Mouse (Mus musculus): ENCODE measurements around the gene Obscn.

The Obscn gene

GRCm38 (mm10) chr11:58982471-58983097, 153.6 kb downstream of the Obscn start:
- no peak for DNase-seq (ENCODE audit: low spot score)

- DNase-seq (ENCODE audit: low spot score): peak; percentile 42
Measured at GRCm38 (mm10) chr11:58981541-58982447, 154.4 kb downstream of the Obscn start.

- no peak for DNase-seq (ENCODE audit: low spot score)
Measured at GRCm38 (mm10) chr11:58980381-58980990, 155.7 kb downstream of the Obscn start.

GRCm38 (mm10) chr11:58979661-58980060, 156.5 kb downstream of the Obscn start:
- no peak for DNase-seq (ENCODE audit: low spot score)

- DNase-seq (ENCODE audit: low spot score): no peak
Measured at GRCm38 (mm10) chr11:58979183-58979582, 157.0 kb downstream of the Obscn start.

- DNase-seq (ENCODE audit: low spot score): no peak
Measured at GRCm38 (mm10) chr11:58978706-58979030, 157.5 kb downstream of the Obscn start.

GRCm38 (mm10) chr11:58978027-58978705, 158.0 kb downstream of the Obscn start, which contains the start of gene Trim11:
Trim11 (plus strand) TSS chr11:58978093.
- DNase-seq (ENCODE audit: low spot score): peak; percentile 78

- DNase-seq (ENCODE audit: low spot score): peak; percentile 17
Measured at GRCm38 (mm10) chr11:58977607-58978026, 158.6 kb downstream of the Obscn start.

GRCm38 (mm10) chr11:58977150-58977549, 159.1 kb downstream of the Obscn start:
- peak; percentile 37 for DNase-seq (ENCODE audit: low spot score)

- no peak for DNase-seq (ENCODE audit: low spot score)
Measured at GRCm38 (mm10) chr11:58974414-58974813, 161.8 kb downstream of the Obscn start.

GRCm38 (mm10) chr11:58971796-58972195, 164.4 kb downstream of the Obscn start:
- no peak for DNase-seq (ENCODE audit: low spot score)

GRCm38 (mm10) chr11:58970831-58971530, 165.2 kb downstream of the Obscn start:
- DNase-seq (ENCODE audit: low spot score): no peak

GRCm38 (mm10) chr11:58969659-58970058, 166.5 kb downstream of the Obscn start:
- DNase-seq (ENCODE audit: low spot score): no peak

GRCm38 (mm10) chr11:58969027-58969426, 167.2 kb downstream of the Obscn start:
- no peak for DNase-seq (ENCODE audit: low spot score)

GRCm38 (mm10) chr11:58968551-58968950, 167.7 kb downstream of the Obscn start:
- DNase-seq (ENCODE audit: low spot score): no peak

GRCm38 (mm10) chr11:58967346-58967745, 168.9 kb downstream of the Obscn start:
- DNase-seq (ENCODE audit: low spot score): peak; percentile 39

GRCm38 (mm10) chr11:58965001-58965760, 171.0 kb downstream of the Obscn start:
- no peak for DNase-seq (ENCODE audit: low spot score)

- no peak for DNase-seq (ENCODE audit: low spot score)
Measured at GRCm38 (mm10) chr11:58964216-58964615, 172.0 kb downstream of the Obscn start.

GRCm38 (mm10) chr11:58963543-58963942, 172.7 kb downstream of the Obscn start:
- DNase-seq (ENCODE audit: low spot score): peak; percentile 37

GRCm38 (mm10) chr11:58961364-58962177, 174.6 kb downstream of the Obscn start:
- DNase-seq (ENCODE audit: low spot score): no peak
